Mouse (Mus musculus) adrenal gland, adult 2 months (tissue): Measurements from ENCODE around the gene Gm4187. TPM values are rescaled to one million over a fixed set of nuclear protein-coding genes. Genes with fewer than 3 reads are reported as not detected.
"Not testable (repeated sequence)": the region's sequence is repeated elsewhere in the genome, so short reads cannot be mapped to it uniquely, and the experiment has no call there.

Source experiments
- DNase-seq: peaks from one replicate; pipeline ENCODE4 v3.0.0; 2021
- long read RNA-seq: library from polyadenylated mRNA; stranded (forward); transcript quantifications from one replicate; pipeline ENCODE4 v2.0.0, GENCODE M21; 2021
- polyA plus RNA-seq: library from polyadenylated mRNA; depleted of rRNA; stranded (reverse); fragments of >200 nt; gene quantifications from 2 replicates; pipeline ENCODE4 v1.2.3, GENCODE M21; 2012; rRNA removed
- total RNA-seq, 2 experiments: library from RNA; stranded (reverse); gene quantifications; 2 replicates each; pipeline ENCODE4 v1.2.3; 2021

Gene Gm4187
- total RNA-seq (not detected), polyA plus RNA-seq (not detected in 2 replicates)
- long read RNA-seq = 0 reads

DNA sequence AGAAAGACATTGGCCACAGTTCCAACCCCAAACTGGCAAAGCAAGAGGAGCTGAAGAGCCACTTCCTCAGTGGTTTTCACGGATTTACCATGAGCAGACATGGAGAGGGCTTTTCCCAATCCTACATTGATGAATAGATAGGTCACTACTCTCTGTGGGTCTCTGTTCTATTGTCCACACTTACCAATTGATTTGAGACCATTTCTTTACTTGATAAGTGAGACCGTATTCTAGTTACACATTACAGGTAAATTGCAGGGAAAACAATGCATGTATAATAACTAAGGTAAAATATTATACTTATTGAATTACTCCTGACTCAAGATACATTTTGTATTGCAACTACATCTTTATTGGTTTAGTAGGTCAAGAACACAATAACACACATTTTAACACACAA is at the start of gene Gm4187:
Gm4187 (minus strand) TSS at position 101 of the 400 bp plus-strand sequence.
- DNase-seq = not testable (repeated sequence)

DNA sequence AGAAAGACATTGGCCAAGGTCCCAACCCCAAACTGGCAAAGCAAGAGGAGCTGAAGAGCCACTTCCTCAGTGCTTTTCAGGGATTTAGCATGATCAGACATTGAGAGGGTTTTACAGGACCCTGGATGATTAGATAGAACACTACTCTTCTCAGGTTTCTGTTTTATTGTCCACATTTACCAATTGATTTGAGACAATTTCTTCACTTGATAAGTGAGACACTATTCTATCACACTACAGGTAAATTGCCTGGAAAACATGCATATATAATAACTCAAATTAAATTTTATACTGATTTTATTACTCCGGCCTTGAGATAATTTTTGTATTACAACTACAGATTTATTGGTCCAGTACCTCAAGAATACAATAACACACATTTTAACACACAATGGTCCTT is 41.4 kb upstream of the Gm4187 start, which contains the start of gene Gm8660:
Gm8660 (minus strand) TSS at position 101 of the 400 bp plus-strand sequence.
- DNase-seq = not testable (repeated sequence)

Other genes with a start within 250 kb of the Gm4187 start
- not detected for gene Gm16451, start 211.5 kb downstream of the Gm4187 start, total RNA-seq
- gene Gm16451, start 211.5 kb downstream of the Gm4187 start, polyA plus RNA-seq = not detected in 2 replicates
- not detected for gene Gm10666, start 195.0 kb downstream of the Gm4187 start, total RNA-seq
- not detected in 2 replicates for gene Gm10666, start 195.0 kb downstream of the Gm4187 start, polyA plus RNA-seq
- not detected for gene Vmn1r142, start 165.7 kb downstream of the Gm4187 start, total RNA-seq
- gene Vmn1r142, start 165.7 kb downstream of the Gm4187 start, polyA plus RNA-seq = not detected in 2 replicates
- gene Vmn1r143, start 140.3 kb downstream of the Gm4187 start, total RNA-seq = not detected
- gene Vmn1r143, start 140.3 kb downstream of the Gm4187 start, polyA plus RNA-seq = not detected in 2 replicates
- gene Gm8653, start 128.5 kb downstream of the Gm4187 start, total RNA-seq = not detected
- not detected in 2 replicates for gene Gm8653, start 128.5 kb downstream of the Gm4187 start, polyA plus RNA-seq
- not detected for gene Gm8453, start 100.2 kb downstream of the Gm4187 start, total RNA-seq
- not detected in 2 replicates for gene Gm8453, start 100.2 kb downstream of the Gm4187 start, polyA plus RNA-seq
- not detected for gene Gm8660, start 41.3 kb upstream of the Gm4187 start, total RNA-seq
- gene Gm8660, start 41.3 kb upstream of the Gm4187 start, polyA plus RNA-seq = not detected in 2 replicates
- gene Vmn1r148, start 83.9 kb upstream of the Gm4187 start, total RNA-seq = not detected
- gene Vmn1r148, start 83.9 kb upstream of the Gm4187 start, polyA plus RNA-seq = not detected in 2 replicates
- gene Vmn1r149, start 108.5 kb upstream of the Gm4187 start, total RNA-seq = not detected
- not detected in 2 replicates for gene Vmn1r149, start 108.5 kb upstream of the Gm4187 start, polyA plus RNA-seq
- not detected for gene Gm10665, start 134.4 kb upstream of the Gm4187 start, total RNA-seq
- not detected in 2 replicates for gene Gm10665, start 134.4 kb upstream of the Gm4187 start, polyA plus RNA-seq
- not detected for gene Vmn1r151, start 170.0 kb upstream of the Gm4187 start, total RNA-seq
- gene Vmn1r151, start 170.0 kb upstream of the Gm4187 start, polyA plus RNA-seq = not detected in 2 replicates
- not detected for gene Vmn1r152, start 193.2 kb upstream of the Gm4187 start, total RNA-seq
- not detected in 2 replicates for gene Vmn1r152, start 193.2 kb upstream of the Gm4187 start, polyA plus RNA-seq
- not detected for gene Gm8677, start 205.2 kb upstream of the Gm4187 start, total RNA-seq
- gene Gm8677, start 205.2 kb upstream of the Gm4187 start, polyA plus RNA-seq = not detected in 2 replicates
- not detected for gene Gm4201, start 235.6 kb upstream of the Gm4187 start, total RNA-seq
- not detected in 2 replicates for gene Gm4201, start 235.6 kb upstream of the Gm4187 start, polyA plus RNA-seq